Mouse (Mus musculus) liver, adult 2 months (tissue): ENCODE measurements at regions not wholly inside any gene's neighbourhood (a gene's known extent, or its start where the extent isn't known, plus 50 kb on each side); places are given as distances from the start of the nearest gene placed in this dataset.

Experiments used
- DNase-seq: peaks from one replicate; pipeline ENCODE4 v3.0.0-alpha.2; 2011; ENCODE audit warnings: low read depth, low spot score; ENCODE audit errors: extremely low read depth
- H3K27ac ChIP-seq: fragments of 200-500 bp; replicated peaks from 2 replicates; pipeline ENCODE4 v1.5.1; 2012; ENCODE audit warnings: low read depth, mild to moderate bottlenecking, control low read depth, inconsistent platforms, low read length; ENCODE audit not compliant: insufficient read depth
- H3K27me3 ChIP-seq: fragments of 200-500 bp; 2 replicates; pipeline ENCODE4 v1.6.1; 2012; ENCODE audit warnings: mild to moderate bottlenecking, moderate library complexity, low read length, inconsistent platforms; ENCODE audit not compliant: control insufficient read depth, insufficient read depth
- H3K36me3 ChIP-seq: fragments of 200-500 bp; 2 replicates; pipeline ENCODE4 v1.6.1; 2012; ENCODE audit warnings: low read length, inconsistent platforms; ENCODE audit not compliant: control insufficient read depth, insufficient read depth
- H3K4me1 ChIP-seq: fragments of 200-500 bp; 2 replicates; pipeline ENCODE4 v1.6.1; 2011; ENCODE audit warnings: low read length; ENCODE audit not compliant: control insufficient read depth, insufficient read depth
- H3K4me3 ChIP-seq: fragments of 200-500 bp; 2 replicates; pipeline ENCODE4 v1.5.1; 2011; ENCODE audit warnings: low read depth, mild to moderate bottlenecking, control low read depth, low read length, moderate library complexity; ENCODE audit not compliant: insufficient read depth
- H3K79me2 ChIP-seq: fragments of 200-500 bp; 2 replicates; pipeline ENCODE4 v1.6.1; 2012; ENCODE audit warnings: inconsistent platforms, mild to moderate bottlenecking, low read length, moderate library complexity; ENCODE audit not compliant: control insufficient read depth, insufficient read depth
- H3K9ac ChIP-seq: fragments of 200-500 bp; 2 replicates; pipeline ENCODE4 v1.6.1; 2012; ENCODE audit warnings: low read depth, mild to moderate bottlenecking, control low read depth, inconsistent platforms, low read length
- CTCF ChIP-seq: fragments of 200-500 bp; IDR thresholded peaks from 2 replicates; pipeline ENCODE4 v1.5.1; 2011; ENCODE audit warnings: low read depth, low read length, control low read depth
- POLR2A ChIP-seq: fragments of 200-500 bp; IDR thresholded peaks from 2 replicates; pipeline ENCODE4 v1.6.1; 2011; ENCODE audit warnings: low read length, control low read depth; ENCODE audit not compliant: insufficient read depth; ENCODE audit errors: extremely low read depth
- WGBS: fragments of 180-500 bp; shearing (Covaris S2); methylation state at CpG from one replicate; pipeline ENCODE4 v1.1.7; 2018; 5-methylcytosine and 5-hydroxymethylcytosine counted together

DNA sequence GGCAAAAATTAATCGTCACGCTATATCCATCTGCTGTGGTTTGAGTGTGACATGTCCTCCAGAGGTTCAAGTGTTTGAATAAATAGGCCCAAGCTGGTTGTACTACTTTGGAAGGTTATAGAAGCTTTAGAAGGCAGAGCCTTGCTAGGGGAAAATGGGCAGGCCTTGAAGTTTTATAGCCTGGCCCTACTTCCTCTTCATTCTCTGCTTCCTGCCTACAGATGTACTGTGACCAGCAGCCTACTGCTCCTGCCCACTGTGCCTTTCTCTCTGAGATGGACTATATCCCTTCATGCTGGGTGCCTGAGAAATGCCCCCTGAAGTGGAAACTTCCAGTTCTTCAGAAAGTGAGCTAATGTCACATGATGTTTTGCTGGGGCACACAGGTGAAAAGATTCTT, 133.3 kb upstream of the Nrp1 start:
- no peak overlapping the region for H3K4me3 ChIP-seq
- no peak for DNase-seq
- no peak overlapping the region for H3K27ac ChIP-seq
- no peaks in the 10 kb centered on the region for H3K79me2 ChIP-seq
- H3K4me1 ChIP-seq: peaks cover under 1% of the 10 kb centered on the region; the same call in 1 of the 2 replicates
- no peaks in the 10 kb centered on the region for H3K36me3 ChIP-seq
- TF ChIP-seq CTCF: no peak
- no peak for TF ChIP-seq POLR2A
- no peak overlapping the region for H3K9ac ChIP-seq
- 99% methylated on average over 2 of the region's 2 CpGs for WGBS
- H3K27me3 ChIP-seq: no peaks in the 10 kb centered on the region

DNA sequence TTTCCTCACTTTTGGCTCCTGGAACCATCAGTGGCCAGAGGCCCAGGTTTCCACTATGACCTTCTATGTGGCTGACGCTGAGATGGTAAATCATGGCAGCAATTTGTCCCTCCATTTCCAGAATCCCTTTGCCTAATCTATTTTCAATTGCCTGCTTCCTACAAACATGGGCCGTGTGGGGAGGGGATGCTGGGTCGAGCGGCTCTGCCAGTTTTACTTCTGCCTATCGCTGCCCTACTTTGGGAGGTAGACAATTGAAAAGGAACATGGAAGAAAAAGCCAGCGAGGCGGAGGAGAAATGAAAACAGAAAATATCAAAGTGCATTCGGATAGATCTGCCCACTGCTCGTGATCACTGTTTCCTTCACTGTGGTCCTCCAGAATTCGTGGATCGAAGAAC, 123.3 kb upstream of the Nrp1 start:
- H3K27me3 ChIP-seq: no peaks in the 10 kb centered on the region
- H3K79me2 ChIP-seq: no peaks in the 10 kb centered on the region
- H3K4me1 ChIP-seq: no peaks in the 10 kb centered on the region
- H3K36me3 ChIP-seq: no peaks in the 10 kb centered on the region
- 87% methylated on average over 11 of the region's 11 CpGs for WGBS
- H3K27ac ChIP-seq: no peak overlapping the region
- TF ChIP-seq CTCF (no peak), POLR2A (no peak)
- DNase-seq: no peak
- no peak overlapping the region for H3K4me3 ChIP-seq
- no peak overlapping the region for H3K9ac ChIP-seq

DNA sequence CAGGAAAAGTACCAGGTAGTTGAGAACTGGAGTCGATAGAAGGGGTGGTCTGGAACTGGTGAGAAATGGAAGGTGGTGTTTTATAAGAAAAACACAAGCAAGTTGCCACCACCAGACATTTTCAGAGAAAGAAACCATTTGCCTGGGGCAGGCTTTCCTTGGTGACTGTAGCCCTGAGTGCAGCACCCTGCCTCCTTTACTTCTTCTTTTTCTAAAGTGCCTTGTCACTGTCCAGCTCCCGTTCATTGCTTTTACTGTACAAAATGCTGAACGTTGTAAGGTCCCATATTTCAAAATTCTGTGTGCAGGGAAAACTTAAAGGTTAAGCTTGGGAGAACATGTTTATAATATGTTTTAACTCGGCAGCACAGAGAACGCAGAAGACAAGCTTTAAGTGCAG, 122.9 kb upstream of the Nrp1 start:
- H3K4me3 ChIP-seq: no peak overlapping the region
- H3K9ac ChIP-seq: no peak overlapping the region
- no peaks in the 10 kb centered on the region for H3K4me1 ChIP-seq
- H3K36me3 ChIP-seq: no peaks in the 10 kb centered on the region
- H3K27me3 ChIP-seq: no peaks in the 10 kb centered on the region
- no peaks in the 10 kb centered on the region for H3K79me2 ChIP-seq
- DNase-seq: no peak
- TF ChIP-seq POLR2A (no peak), CTCF (no peak)
- 86% methylated on average over 5 of the region's 5 CpGs for WGBS
- no peak overlapping the region for H3K27ac ChIP-seq

DNA sequence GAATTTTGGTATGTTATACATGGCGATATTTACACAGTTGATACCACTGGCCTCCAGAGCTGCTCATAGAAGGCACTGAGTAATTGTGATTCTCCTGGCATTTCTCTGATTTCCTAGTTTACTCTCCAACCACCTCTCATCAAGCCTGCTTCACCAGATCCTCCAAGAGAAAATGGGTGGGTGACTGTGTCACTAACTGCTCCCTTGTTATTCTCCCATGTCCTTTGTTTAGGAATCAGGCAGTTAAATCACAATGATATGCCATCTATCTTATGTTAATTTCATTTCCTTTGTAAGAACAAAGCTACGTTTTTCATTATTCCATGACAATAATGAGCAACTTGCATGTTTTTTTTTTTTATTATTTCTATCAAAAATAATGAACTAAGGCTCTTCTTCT, 122.3 kb upstream of the Nrp1 start:
- WGBS: 88% methylated on average over 2 of the region's 2 CpGs
- H3K9ac ChIP-seq: no peak overlapping the region
- no peak for DNase-seq
- H3K79me2 ChIP-seq: no peaks in the 10 kb centered on the region
- H3K4me3 ChIP-seq: no peak overlapping the region
- H3K4me1 ChIP-seq: no peaks in the 10 kb centered on the region
- no peaks in the 10 kb centered on the region for H3K27me3 ChIP-seq
- TF ChIP-seq POLR2A (no peak), CTCF (no peak)
- no peaks in the 10 kb centered on the region for H3K36me3 ChIP-seq
- no peak overlapping the region for H3K27ac ChIP-seq

DNA sequence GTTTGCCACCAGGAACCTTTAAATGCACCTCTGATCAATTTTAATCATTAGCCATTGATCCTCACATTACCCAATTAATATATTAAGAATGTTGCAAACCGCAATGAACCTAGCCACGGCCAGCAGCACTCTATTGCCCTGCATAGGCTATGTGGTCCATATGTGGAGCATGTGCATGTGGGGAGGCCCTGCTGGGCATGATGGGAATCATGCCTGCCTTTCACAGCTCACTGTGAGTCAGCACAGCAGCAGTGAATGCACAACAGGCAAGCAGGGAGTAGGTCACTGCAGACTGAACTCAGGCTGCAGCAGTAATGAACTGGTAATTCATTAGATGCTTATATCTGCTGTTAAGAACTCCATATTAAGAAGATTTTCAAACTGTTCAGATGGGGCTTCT, 119.5 kb upstream of the Nrp1 start:
- no peak for TF ChIP-seq POLR2A
- TF ChIP-seq CTCF: no peak
- WGBS: 94% methylated on average over 2 of the region's 2 CpGs

DNA sequence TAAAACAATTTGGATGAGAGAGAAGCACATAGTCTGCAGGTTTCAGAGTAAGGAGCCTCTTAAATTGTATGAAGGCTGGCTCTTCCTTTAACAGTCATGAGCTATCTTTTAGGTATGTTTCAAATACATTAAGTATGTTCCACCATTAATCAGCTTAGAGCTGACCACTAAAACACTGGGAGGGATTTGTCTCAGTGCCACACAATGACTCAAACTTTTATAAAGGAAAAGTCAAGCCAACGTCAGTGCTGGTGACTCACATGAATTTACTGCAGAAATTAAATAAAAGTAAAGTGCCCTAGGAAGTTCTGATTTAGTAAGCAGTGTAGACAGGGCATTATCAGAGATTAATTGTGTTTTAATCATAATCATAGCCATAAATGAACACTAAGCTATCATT, 118.6 kb upstream of the Nrp1 start:
- H3K27ac ChIP-seq: no peak overlapping the region
- WGBS: 78% methylated on average over 1 of the region's 1 CpGs
- no peak for DNase-seq

More for the DNA sequence above, 119.5 kb upstream of the Nrp1 start:
- DNase-seq: no peak
- Histone ChIP-seq H3K27ac (no peak overlapping the region), H3K9ac (no peak overlapping the region), H3K4me1 (no peaks in the 10 kb centered on the region), H3K36me3 (no peaks in the 10 kb centered on the region), H3K27me3 (no peaks in the 10 kb centered on the region), H3K4me3 (no peak overlapping the region), H3K79me2 (no peaks in the 10 kb centered on the region)

More for the DNA sequence above, 118.6 kb upstream of the Nrp1 start:
- Histone ChIP-seq H3K79me2 (no peaks in the 10 kb centered on the region), H3K27me3 (no peaks in the 10 kb centered on the region), H3K9ac (no peak overlapping the region), H3K36me3 (no peaks in the 10 kb centered on the region), H3K4me3 (no peak overlapping the region), H3K4me1 (no peaks in the 10 kb centered on the region)
- TF ChIP-seq POLR2A: no peak
- no peak for TF ChIP-seq CTCF
